In genomic region chr10:12996736-12997477, GRCm38 (mm10) we compare ENCODE assay signal across 7 mouse cellular contexts. TPM values are rescaled to one million over a fixed set of nuclear protein-coding genes. Genes with fewer than 3 reads are reported as not detected.
DNase-seq lines count a peak whose midpoint lies in the region; ATAC-seq and TF ChIP-seq lines count a peak whose summit lies in the region.

No protein-coding gene starts in this region.

- H3K4me2 ChIP-seq in intestine, postnatal 0 days (replicated peaks; ENCODE audit: low read depth) = peak overlapping the region; percentile 22
- H3K4me2 ChIP-seq in midbrain, embryonic 13.5 days (replicated peaks) = no peak overlapping the region

- no peak overlapping the region for H3K4me3 ChIP-seq in intestine, postnatal 0 days (ENCODE audit: low read depth, low read length)
- no peak overlapping the region for H3K4me3 ChIP-seq in midbrain, embryonic 13.5 days (replicated peaks)
- H3K4me3 ChIP-seq in small intestine, adult 2 months (ENCODE audit: low read depth, low read length) = no peak overlapping the region

- H3K4me1 ChIP-seq in intestine, postnatal 0 days (replicated peaks; ENCODE audit: control insufficient read depth, insufficient read depth, low read length) = no peaks in the 10 kb centered on the region
- no peaks in the 10 kb centered on the region for H3K4me1 ChIP-seq in midbrain, embryonic 13.5 days (replicated peaks)
- H3K4me1 ChIP-seq in small intestine, adult 2 months (ENCODE audit: control insufficient read depth, insufficient read depth, insufficient read length, low read length) = no peaks in the 10 kb centered on the region

- H3K27ac ChIP-seq in intestine, postnatal 0 days (ENCODE audit: low read depth, low read length) = no peak overlapping the region
- H3K27ac ChIP-seq in midbrain, embryonic 13.5 days = no peak overlapping the region
- no peak overlapping the region for H3K27ac ChIP-seq in small intestine, adult 2 months (ENCODE audit: insufficient read depth, low read depth, low read length)

- no peaks in the 10 kb centered on the region for H3K9me3 ChIP-seq in intestine, postnatal 0 days (ENCODE audit: control insufficient read depth)
- H3K9me3 ChIP-seq in midbrain, embryonic 13.5 days = no peaks in the 10 kb centered on the region

- peak; percentile 100 for ATAC-seq in granulocyte monocyte progenitor cell, adult 5-6 weeks (replicated peaks; ENCODE audit: poor library complexity, severe bottlenecking)
- peak; percentile 78 for ATAC-seq in intestine, postnatal 0 days
- peak; percentile 90 for ATAC-seq in midbrain, embryonic 13.5 days

- TF ChIP-seq CTCF in intestine, postnatal 0 days (IDR thresholded peaks at IDR 0.05; ENCODE audit: low read depth) = peak; percentile 85
- peak; percentile 67; the same call in 1 of the 2 replicates for TF ChIP-seq CTCF in small intestine, adult 2 months (IDR thresholded peaks at IDR 0.05; ENCODE audit: extremely low read depth, insufficient read length, insufficient replicate concordance, low read depth, low read length)

- no peak overlapping the region for H3K9ac ChIP-seq in intestine, postnatal 0 days (ENCODE audit: low read depth, low read length)
- no peak overlapping the region for H3K9ac ChIP-seq in midbrain, embryonic 13.5 days (replicated peaks)

- no peaks in the 10 kb centered on the region for H3K36me3 ChIP-seq in intestine, postnatal 0 days (ENCODE audit: control insufficient read depth, insufficient read depth)
- no peaks in the 10 kb centered on the region for H3K36me3 ChIP-seq in midbrain, embryonic 13.5 days
- H3K36me3 ChIP-seq in small intestine, adult 2 months (ENCODE audit: control insufficient read depth, insufficient read depth, low read length) = no peaks in the 10 kb centered on the region

- TF ChIP-seq POLR2A in small intestine, adult 2 months (IDR thresholded peaks at IDR 0.05; ENCODE audit: low read depth, low read length) = no peak

- H3K27me3 ChIP-seq in intestine, postnatal 0 days (replicated peaks; ENCODE audit: control insufficient read depth, insufficient read depth, low read length) = no peaks in the 10 kb centered on the region
- no peaks in the 10 kb centered on the region for H3K27me3 ChIP-seq in midbrain, embryonic 13.5 days
- H3K27me3 ChIP-seq in small intestine, adult 2 months (ENCODE audit: control insufficient read depth, insufficient read depth, low read length) = no peaks in the 10 kb centered on the region

- WGBS in intestine, postnatal 0 days = 39% methylated on average over 17 of the region's 17 CpGs
- 48% methylated on average over 17 of the region's 17 CpGs for WGBS in midbrain, embryonic 13.5 days
- 39% methylated on average over 17 of the region's 17 CpGs for WGBS in small intestine, adult 2 months

- intact Hi-C loops in left cerebral cortex, postnatal 4 days (cut with DNase I) = loop anchor here (10.0 kb wide), 2 partner anchors 72 to 1632 kb away; no protein-coding TSS in a partner anchor

- peak; percentile 81 for DNase-seq in adrenal gland, adult 2 months
- peak; percentile 78 for DNase-seq in embryo, embryonic 9.5 days (ENCODE audit: extremely low spot score)
- DNase-seq in left cerebral cortex, postnatal 4 days = peak; percentile 86

RNA-seq across cellular contexts. Expression of gene Sf3b5, which starts 8.2 kb away (rescaled TPM):
- total RNA-seq in adrenal gland, adult 2 months (2021) = 10 to 100 TPM; 13.3 to 14.0 TPM
- polyA plus RNA-seq in adrenal gland, adult 2 months (2012; rRNA removed) = 89.9 and 92.4 TPM in 2 replicates
- total RNA-seq in granulocyte monocyte progenitor cell, adult 5-6 weeks (2014; fragmentation: Nextera tagmentation) = 14.5 and 21.6 TPM in 2 replicates
- total RNA-seq in granulocyte monocyte progenitor cell, adult 5-6 weeks (2017) = 20.7 and 29.0 TPM in 2 replicates
- polyA plus RNA-seq in intestine, postnatal 0 days (2015; fragmentation: Nextera tagmentation; extraction: Ambion mirVana) = 22.6 and 23.0 TPM in 2 replicates
- total RNA-seq in left cerebral cortex, postnatal 4 days (2021) = 1 to 10 TPM; 8.6 to 9.3 TPM
- polyA plus RNA-seq in midbrain, embryonic 13.5 days (2015; fragmentation: Nextera tagmentation; extraction: Ambion mirVana) = 27.1 and 28.1 TPM in 2 replicates
- polyA plus RNA-seq in small intestine, adult 2 months (2012; rRNA removed) = 28.0 and 40.2 TPM in 2 replicates

RNA-seq across cellular contexts. Expression of gene Stx11, which starts 32.8 kb away (rescaled TPM):
- total RNA-seq in adrenal gland, adult 2 months (2021) = 1 to 10 TPM; 8.7 to 8.9 TPM
- polyA plus RNA-seq in adrenal gland, adult 2 months (2012; rRNA removed) = 5.1 and 11.0 TPM in 2 replicates
- total RNA-seq in granulocyte monocyte progenitor cell, adult 5-6 weeks (2014; fragmentation: Nextera tagmentation) = 7.4 and 9.1 TPM in 2 replicates
- 5.9 and 8.7 TPM in 2 replicates for total RNA-seq in granulocyte monocyte progenitor cell, adult 5-6 weeks (2017)
- 0.67 and 1.0 TPM in 2 replicates for polyA plus RNA-seq in intestine, postnatal 0 days (2015; fragmentation: Nextera tagmentation; extraction: Ambion mirVana)
- total RNA-seq in left cerebral cortex, postnatal 4 days (2021) = 1 to 10 TPM; 1.3 to 2.1 TPM
- polyA plus RNA-seq in midbrain, embryonic 13.5 days (2015; fragmentation: Nextera tagmentation; extraction: Ambion mirVana) = 0.88 and 1.2 TPM in 2 replicates
- 1.6 and 3.3 TPM in 2 replicates for polyA plus RNA-seq in small intestine, adult 2 months (2012; rRNA removed)
